Mouse (Mus musculus) thymus, adult 18-20 months (tissue): ENCODE measurements around the gene Nbeal2.
A peak's percentile ranks its signal among the peaks of the same experiment; 100 is the strongest.
"Not testable (repeated sequence)": the region's sequence is repeated elsewhere in the genome, so short reads cannot be mapped to it uniquely, and the experiment has no call there.

Source experiments
- DNase-seq, 2 experiments: peaks; one replicate each; pipeline ENCODE4 v3.0.0; 2022; ENCODE audit warnings: mixed read lengths in 2 of 2

The Nbeal2 gene

DNA sequence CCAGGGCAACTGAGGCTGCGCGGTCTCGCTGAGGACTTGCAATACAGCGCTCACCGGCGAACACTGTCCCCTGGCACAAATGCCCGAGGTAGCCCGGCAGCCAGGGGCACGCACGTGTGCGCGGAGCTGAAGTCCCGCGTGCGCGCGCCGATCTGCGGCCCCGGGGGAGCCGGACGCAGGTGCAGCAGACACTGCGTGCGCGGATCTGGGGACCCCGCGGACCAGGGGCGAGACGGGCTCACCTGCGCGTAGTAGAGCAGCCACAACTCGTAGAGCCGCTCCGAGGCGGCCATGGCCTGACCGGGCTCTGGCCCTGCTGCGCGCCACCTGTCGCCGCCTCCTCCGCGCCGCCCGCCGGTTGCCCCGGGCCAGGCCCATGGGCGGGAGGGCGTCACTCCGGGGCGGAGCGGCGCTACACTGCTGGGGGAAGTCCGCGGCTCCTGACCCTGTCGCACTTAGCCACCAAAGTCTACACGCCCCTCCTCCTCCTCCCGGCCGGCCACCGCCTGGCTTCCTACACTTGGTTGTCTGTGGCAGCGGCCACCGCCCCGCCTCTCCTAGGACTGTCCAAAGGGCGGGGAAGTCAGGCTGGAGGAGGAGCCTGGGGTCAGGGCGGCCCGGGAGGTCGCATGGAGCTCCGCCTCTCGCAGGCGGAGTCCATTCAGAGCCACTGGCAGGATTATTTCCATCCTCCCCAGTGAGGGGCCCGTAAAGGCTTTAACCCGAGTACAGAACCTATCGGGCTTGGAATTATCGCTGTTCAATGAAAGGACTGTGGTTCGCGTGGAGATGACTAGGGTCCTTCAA, at the start of gene Nbeal2:
Nbeal2 (minus strand) TSS at position 507 of the 807 bp plus-strand sequence.
- peak; percentile 86 to 88 for DNase-seq

DNA sequence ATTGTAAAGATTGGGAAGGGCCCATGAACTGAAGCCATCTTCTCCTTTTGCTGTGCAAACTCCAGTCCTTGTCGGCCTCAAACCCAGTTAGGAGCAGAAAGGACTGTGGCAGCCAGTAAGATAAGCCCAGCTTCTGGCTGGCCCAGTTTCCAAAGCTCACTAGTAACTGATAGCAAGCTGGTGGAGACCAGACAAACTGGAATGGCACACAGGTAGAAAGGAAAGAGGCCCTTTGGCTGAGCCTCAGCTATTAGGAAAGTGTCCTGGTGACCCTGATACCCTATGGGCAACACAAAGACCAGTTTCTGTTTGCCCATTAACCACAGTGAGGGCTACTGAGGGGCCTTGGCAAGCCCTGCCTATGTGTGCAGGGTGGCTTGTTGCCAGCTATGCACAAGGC, 48.9 kb upstream of the Nbeal2 start:
- DNase-seq = no peak

DNA sequence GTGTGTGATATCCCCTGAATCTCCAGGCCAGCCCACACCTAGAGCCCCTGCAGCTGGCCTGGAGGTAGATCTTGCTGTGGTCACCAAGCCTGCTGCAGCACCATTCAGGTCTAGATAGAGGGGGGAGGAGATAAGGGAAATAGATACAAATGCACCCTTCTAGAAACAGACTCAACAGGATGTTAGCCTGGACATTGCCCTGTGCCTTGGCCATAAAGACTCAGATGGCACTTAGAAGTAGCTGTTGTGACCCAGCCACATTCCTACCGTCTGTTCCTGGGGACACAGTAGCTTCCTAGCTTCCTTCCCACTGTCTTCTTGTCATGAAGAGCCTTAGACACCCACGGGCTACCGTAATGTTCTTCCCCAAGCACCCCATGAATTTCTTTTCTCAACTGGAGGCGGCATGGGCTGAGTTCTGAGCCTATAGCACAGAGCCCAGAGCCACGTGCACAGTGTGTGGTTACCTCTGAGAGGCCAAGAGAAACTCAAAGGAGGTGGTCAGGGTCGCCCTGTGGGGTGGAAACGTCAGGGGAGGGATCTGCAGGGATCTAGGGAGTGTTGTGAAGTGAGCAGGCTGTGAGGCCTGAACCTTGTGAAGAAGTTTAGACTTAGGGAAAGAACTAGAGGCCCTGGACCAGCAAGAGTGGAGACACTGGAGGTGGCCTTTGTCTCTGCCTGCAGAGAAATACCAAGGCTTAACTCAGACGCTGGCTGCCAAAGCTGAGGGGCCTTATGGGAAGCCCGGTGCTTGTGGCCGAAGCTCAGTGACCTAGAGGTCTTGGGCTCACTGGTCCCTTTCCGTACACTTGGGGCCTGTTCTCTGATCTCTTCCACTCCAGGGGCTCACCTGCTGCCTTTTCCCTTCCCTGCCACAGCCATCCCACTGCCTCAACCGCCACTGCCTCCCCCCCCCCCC, 47.4 kb upstream of the Nbeal2 start:
- DNase-seq = no peak

- DNase-seq = no peak
Measured at GRCm38 (mm10) chr9:110699574-110699973, 45.6 kb upstream of the Nbeal2 start.

DNA sequence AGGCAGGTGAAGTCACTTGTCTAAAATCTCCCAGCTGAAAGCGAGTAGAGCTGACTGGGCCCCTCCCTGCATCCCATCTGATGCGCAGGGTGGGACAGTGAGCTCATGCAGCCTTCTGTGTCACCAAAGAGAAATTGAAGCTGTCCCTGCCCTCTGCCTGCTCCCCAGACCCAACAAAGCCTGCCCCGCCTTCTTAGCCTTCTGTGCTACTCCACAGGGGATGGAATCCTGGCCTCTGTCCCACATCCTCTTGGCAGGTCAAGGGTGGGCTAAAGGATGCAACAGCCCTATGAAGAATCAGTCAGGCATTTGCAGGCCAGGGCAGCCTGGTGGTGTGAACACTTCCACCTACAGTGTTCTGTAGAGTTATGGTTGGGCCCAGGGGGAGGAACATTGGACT, 43.5 kb upstream of the Nbeal2 start:
- DNase-seq = no peak

- no peak for DNase-seq
Measured at GRCm38 (mm10) chr9:110696427-110696826, 42.5 kb upstream of the Nbeal2 start.

GRCm38 (mm10) chr9:110695165-110695755, 41.3 kb upstream of the Nbeal2 start:
- DNase-seq = no peak

GRCm38 (mm10) chr9:110689261-110689779, 35.4 kb upstream of the Nbeal2 start:
- no peak for DNase-seq

GRCm38 (mm10) chr9:110687846-110688245, 33.9 kb upstream of the Nbeal2 start:
- DNase-seq = no peak

DNA sequence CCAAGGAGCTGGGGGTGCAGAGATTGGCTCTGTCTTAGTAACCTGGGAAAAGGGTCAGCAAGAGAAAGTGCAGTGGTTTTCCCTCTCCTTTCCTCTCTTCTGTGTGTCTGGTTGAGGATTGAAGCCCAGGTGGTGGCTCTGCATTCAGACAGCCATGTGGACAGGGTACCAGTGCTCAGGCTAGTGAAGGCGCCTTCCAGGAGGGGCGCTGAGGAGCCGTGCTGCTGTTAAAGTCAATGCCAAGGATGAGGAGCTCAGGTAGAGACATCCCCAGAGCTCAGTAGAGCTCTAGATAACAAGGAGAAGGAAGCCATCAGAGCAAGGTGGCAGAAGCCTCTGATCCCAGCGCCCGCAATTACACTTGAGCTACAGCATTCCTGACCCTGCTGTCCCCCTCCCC, 33.1 kb upstream of the Nbeal2 start:
- DNase-seq = no peak

- no peak for DNase-seq
Measured at GRCm38 (mm10) chr9:110686472-110686871, 32.5 kb upstream of the Nbeal2 start.

DNA sequence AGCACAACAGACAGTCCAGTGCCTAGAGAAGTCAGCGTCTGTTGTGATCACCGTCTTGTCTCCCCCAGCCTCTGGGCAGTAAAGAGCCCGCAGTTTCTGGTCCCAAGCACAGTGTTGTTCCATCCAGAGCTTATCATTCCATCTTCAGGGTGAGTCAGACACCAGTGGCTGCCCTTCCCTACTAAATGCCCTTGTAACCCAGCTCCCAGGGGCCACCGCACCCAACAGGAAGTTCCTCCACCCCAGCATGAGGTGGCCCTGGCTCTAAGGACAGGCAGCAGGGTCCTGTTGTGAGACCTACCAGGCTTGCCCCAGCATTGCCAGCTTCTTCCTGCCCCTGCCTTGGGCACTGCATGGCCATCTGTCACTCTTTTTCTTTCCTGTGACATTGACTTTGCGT, 31.6 kb upstream of the Nbeal2 start:
- no peak for DNase-seq

DNA sequence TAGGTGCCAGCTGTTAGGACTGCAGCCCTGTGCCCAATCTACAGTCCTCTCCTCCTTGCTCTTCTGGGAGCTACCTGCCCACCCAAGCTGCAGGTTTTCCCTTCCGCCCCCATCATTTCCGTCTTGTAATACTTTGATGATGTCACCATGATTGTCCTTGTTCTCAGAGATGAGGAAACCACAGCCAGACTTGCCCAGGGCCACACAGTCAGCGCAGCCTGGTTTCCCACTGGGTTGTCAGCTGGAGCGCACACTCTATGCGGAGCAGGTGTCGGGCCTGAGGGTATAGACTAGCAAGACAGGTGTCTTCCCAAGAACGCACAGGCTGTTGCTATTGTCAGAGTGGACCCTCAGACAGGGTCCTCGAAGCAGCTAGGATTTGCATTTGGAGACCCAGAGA, 31.2 kb upstream of the Nbeal2 start:
- no peak for DNase-seq

GRCm38 (mm10) chr9:110684100-110684831, 30.3 kb upstream of the Nbeal2 start:
- no peak for DNase-seq

GRCm38 (mm10) chr9:110683574-110684099, 29.7 kb upstream of the Nbeal2 start:
- no peak for DNase-seq

GRCm38 (mm10) chr9:110682697-110683096, 28.7 kb upstream of the Nbeal2 start:
- DNase-seq = not testable (repeated sequence)

- DNase-seq = no peak
Measured at GRCm38 (mm10) chr9:110682255-110682654, 28.3 kb upstream of the Nbeal2 start.

DNA sequence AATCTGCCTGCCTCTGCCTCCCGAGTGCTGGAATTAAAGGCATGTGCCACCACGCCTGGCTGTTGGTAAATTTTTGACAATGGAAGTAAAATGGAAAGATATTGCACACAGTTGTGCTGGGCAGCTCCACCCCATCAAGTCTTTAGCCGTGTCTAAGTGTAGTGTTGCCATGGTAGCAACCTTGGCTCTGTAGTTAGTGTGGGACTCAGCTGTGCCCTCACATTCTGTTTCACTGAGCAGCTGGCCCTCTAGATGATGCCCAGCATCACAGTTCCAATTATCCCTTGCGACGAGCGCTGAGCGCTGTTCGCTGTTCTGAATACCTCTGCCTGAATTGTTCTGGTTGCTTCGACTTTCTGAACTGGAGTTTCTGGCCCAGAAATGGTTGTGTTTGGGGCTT, 27.9 kb upstream of the Nbeal2 start:
- no peak for DNase-seq

GRCm38 (mm10) chr9:110680736-110681507, 27.0 kb upstream of the Nbeal2 start:
- DNase-seq = no peak

DNA sequence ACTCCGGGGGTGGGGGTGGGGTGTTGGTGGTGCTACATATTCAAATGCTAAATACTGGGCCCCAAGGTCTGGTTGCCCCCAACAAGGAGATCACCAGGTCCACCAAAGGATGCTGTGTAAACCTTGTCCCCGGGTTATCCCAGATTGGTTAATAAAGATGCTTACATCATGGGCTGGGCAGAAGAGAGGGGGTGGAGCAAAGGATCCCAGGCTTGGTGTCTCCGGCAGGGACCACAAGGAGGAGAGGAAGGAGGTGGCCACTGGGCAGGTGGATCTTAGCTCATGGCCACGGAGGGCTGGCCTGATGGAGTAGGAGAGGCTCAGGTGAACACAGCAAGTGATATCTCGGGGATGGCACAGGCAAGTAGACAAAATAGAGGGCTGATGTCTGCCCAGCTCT, 24.9 kb upstream of the Nbeal2 start:
- no peak for DNase-seq

GRCm38 (mm10) chr9:110676492-110676911, 22.5 kb upstream of the Nbeal2 start:
- DNase-seq = no peak
